Mouse (Mus musculus): ENCODE results near the gene Ankrd2. TPM values are rescaled to one million over a fixed set of nuclear protein-coding genes. Genes with fewer than 3 reads are reported as not detected.
A peak's percentile ranks its signal among the peaks of the same experiment; 100 is the strongest.

Gene Ankrd2
- total RNA-seq, 2 experiments from 2014 or later = 0.36 to 2.8 TPM

- peak; percentile 91 to 98 for DNase-seq (ENCODE audit: low spot score in 2 of 2)
Measured at GRCm38 (mm10) chr19:42089748-42090595, 54.2 kb downstream of the Ankrd2 start, which contains the start of gene Pi4k2a. Pi4k2a (plus strand) TSS chr19:42090470.

- no peak for DNase-seq (ENCODE audit: low spot score in 2 of 2)
Measured at GRCm38 (mm10) chr19:42090637-42091141, 54.9 kb downstream of the Ankrd2 start.

Other genes starting within 250 kb of the Ankrd2 start
- 10 to 100 TPM; 11.6 to 12.2 TPM for gene Arhgap19, start 234.0 kb upstream of the Ankrd2 start, total RNA-seq (2021)
- gene Frat1, start 206.0 kb upstream of the Ankrd2 start, total RNA-seq (2021) = 10 to 100 TPM; 11.9 to 12.2 TPM
- gene Frat2, start 187.9 kb upstream of the Ankrd2 start, total RNA-seq (2021) = 1 to 10 TPM; 7.5 to 9.3 TPM
- gene Rrp12, start 139.8 kb upstream of the Ankrd2 start, total RNA-seq (2021) = 10 to 100 TPM; 13.2 to 13.4 TPM
- gene Pgam1, start 124.1 kb upstream of the Ankrd2 start, total RNA-seq (2021) = 100 to 1,000 TPM; 411 to 420 TPM
- 10 to 100 TPM; 30.1 to 33.8 TPM for gene Exosc1, start 102.6 kb upstream of the Ankrd2 start, total RNA-seq (2021)
- gene Zdhhc16, start 102.5 kb upstream of the Ankrd2 start, total RNA-seq (2021) = 10 to 100 TPM; 43.4 to 48.4 TPM
- 10 to 100 TPM; 34.3 to 44.5 TPM for gene Mms19, start 54.8 kb upstream of the Ankrd2 start, total RNA-seq (2021)
- 10 to 100 TPM; 21.6 to 22.4 TPM for gene Ubtd1, start 54.2 kb upstream of the Ankrd2 start, total RNA-seq (2021)
- 10 to 100 TPM; 21.5 to 22.6 TPM for gene Hoga1, start 9.6 kb downstream of the Ankrd2 start, total RNA-seq (2021)
- 1 to 10 TPM; 1.5 to 1.6 TPM for gene 4933411K16Rik, start 16.2 kb downstream of the Ankrd2 start, total RNA-seq (2021)
- 10 to 100 TPM; 15.0 to 16.0 TPM for gene Morn4, start 50.4 kb downstream of the Ankrd2 start, total RNA-seq (2021)
- 10 to 100 TPM; 37.5 to 42.3 TPM for gene Pi4k2a, start 54.5 kb downstream of the Ankrd2 start, total RNA-seq (2021)
- 10 to 100 TPM; 15.1 to 15.3 TPM for gene Avpi1, start 93.1 kb downstream of the Ankrd2 start, total RNA-seq (2021)
- 10 to 100 TPM; 45.5 to 47.2 TPM for gene Marveld1, start 111.4 kb downstream of the Ankrd2 start, total RNA-seq (2021)
- gene Zfyve27, start 128.0 kb downstream of the Ankrd2 start, total RNA-seq (2021) = 10 to 100 TPM; 61.4 to 63.9 TPM
- gene Sfrp5, start 166.3 kb downstream of the Ankrd2 start, total RNA-seq (2021) = 1 to 10 TPM; 6.2 to 6.9 TPM
- 1 to 10 TPM; 2.3 to 3.4 TPM for gene Golga7b, start 211.6 kb downstream of the Ankrd2 start, total RNA-seq (2021)